Mouse (Mus musculus): ENCODE measurements around the gene Cdc42ep4. TPM values are rescaled to one million over a fixed set of nuclear protein-coding genes. Genes with fewer than 3 reads are reported as not detected.

The Cdc42ep4 gene
- polyA plus RNA-seq, 1 experiment, result 13.3 TPM

DNA sequence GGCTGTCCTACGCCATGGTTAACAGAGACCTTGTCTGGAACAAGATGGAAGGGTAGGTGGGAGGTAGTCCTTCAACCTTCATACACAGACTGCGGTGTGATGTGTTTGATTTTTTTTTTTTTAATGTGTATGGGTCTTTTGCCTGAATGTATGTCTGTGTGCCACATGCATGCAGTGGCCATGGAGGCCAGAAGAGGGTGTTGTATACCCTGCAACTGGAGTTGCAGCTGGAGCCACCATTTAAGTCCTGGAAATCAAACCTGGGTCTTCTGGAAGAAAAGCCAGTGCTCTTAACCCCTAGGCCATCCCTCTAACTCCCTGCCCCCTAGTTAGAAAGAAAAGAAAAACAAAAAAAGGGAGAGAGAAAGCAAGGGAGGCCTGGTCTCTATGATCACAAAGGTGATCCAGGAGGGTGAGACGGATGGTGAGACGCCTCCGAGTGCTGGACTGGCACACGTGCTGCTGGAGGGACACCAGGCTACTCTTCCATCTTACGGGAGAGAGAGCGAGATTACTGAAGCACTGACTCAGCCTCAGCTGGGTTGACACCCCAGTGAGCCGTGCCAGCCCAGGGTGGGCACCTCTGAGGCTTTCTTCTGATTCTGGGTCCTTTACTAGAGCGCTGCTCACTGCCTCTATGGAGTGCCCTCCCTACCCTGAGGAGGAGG, 19.6 kb downstream of the Cdc42ep4 start:
- H3K4me2 ChIP-seq (ENCODE audit: low read depth), result peak overlapping the region; percentile 72
- no peaks in the 10 kb centered on the region for H3K79me2 ChIP-seq (ENCODE audit: control insufficient read depth, insufficient read depth)
- no peaks in the 10 kb centered on the region for H3K36me3 ChIP-seq (ENCODE audit: control insufficient read depth, insufficient read depth)
- no peak for TF ChIP-seq MYOD1 (IDR thresholded peaks at IDR 0.05; ENCODE audit: control insufficient read depth in 1 of 3, insufficient read length in 2 of 3, low read depth in 2 of 3)
- TF ChIP-seq POLR2AphosphoS2 (IDR thresholded peaks at IDR 0.05; ENCODE audit: insufficient read length, low read depth), result no peak
- TF ChIP-seq CEBPB (IDR thresholded peaks at IDR 0.05; ENCODE audit: insufficient read depth, poor library complexity, severe bottlenecking), result no peak
- no peak for TF ChIP-seq TCF3 (IDR thresholded peaks at IDR 0.05; ENCODE audit: insufficient read length, low read depth)
- TF ChIP-seq E2F4 (IDR thresholded peaks at IDR 0.05; ENCODE audit: insufficient read depth), result no peak
- TF ChIP-seq USF1 (IDR thresholded peaks at IDR 0.05; ENCODE audit: low read depth), result no peak
- TF ChIP-seq SRF (IDR thresholded peaks at IDR 0.05; ENCODE audit: control insufficient read depth, insufficient read length, low read depth), result no peak
- no peak for TF ChIP-seq MAX (IDR thresholded peaks at IDR 0.05; ENCODE audit: low read depth)
- TF ChIP-seq MYOG (IDR thresholded peaks at IDR 0.05; ENCODE audit: control insufficient read depth in 1 of 3, insufficient read depth in 1 of 3, insufficient read length in 2 of 3, low read depth in 2 of 3), result no peak
- TF ChIP-seq TCF12 (IDR thresholded peaks at IDR 0.05; ENCODE audit: insufficient read depth, poor library complexity, severe bottlenecking), result no peak
- TF ChIP-seq POLR2A (IDR thresholded peaks at IDR 0.05; ENCODE audit: insufficient read length, low read depth), result no peak
- no peak for TF ChIP-seq REST (IDR thresholded peaks at IDR 0.05; ENCODE audit: insufficient read depth, insufficient read length)
- H3K27me3 ChIP-seq (ENCODE audit: control insufficient read depth, insufficient read depth, insufficient read length), result no peaks in the 10 kb centered on the region
- H3K4me3 ChIP-seq, result no peak overlapping the region
- no peak overlapping the region for H3ac ChIP-seq (ENCODE audit: control insufficient read depth, insufficient read length)

DNA sequence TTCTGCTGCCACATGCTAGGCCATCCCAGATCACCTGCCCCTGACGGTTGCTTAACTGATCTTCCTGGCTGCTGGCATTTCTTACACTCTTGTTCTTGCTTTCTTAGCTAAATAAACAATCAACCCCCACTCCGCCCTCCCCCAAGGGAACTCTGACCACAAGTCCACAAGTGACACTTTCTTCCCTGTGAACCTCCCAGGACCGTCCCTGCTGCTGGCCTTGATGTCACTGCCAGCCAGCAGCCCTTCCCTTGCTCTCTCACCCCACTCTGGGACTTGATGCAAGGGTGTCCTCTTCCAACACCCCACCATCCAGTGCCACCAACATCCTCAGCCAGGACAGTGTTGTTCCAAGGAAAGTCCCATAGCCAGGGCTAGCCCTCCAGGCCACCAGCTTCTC, 20.8 kb downstream of the Cdc42ep4 start:
- Histone ChIP-seq H3K79me2 (ENCODE audit: control insufficient read depth, insufficient read depth) (no peaks in the 10 kb centered on the region), H3ac (ENCODE audit: control insufficient read depth, insufficient read length) (no peak overlapping the region), H3K4me2 (ENCODE audit: low read depth) (no peak overlapping the region), H3K4me3 (no peak overlapping the region), H3K36me3 (ENCODE audit: control insufficient read depth, insufficient read depth) (no peaks in the 10 kb centered on the region), H3K27me3 (ENCODE audit: control insufficient read depth, insufficient read depth, insufficient read length) (no peaks in the 10 kb centered on the region)
- TF ChIP-seq POLR2AphosphoS2 (IDR thresholded peaks at IDR 0.05; ENCODE audit: insufficient read length, low read depth), result no peak
- TF ChIP-seq POLR2A (IDR thresholded peaks at IDR 0.05; ENCODE audit: insufficient read length, low read depth), result no peak
- TF ChIP-seq TCF3 (IDR thresholded peaks at IDR 0.05; ENCODE audit: insufficient read length, low read depth), result no peak
- no peak for TF ChIP-seq MAX (IDR thresholded peaks at IDR 0.05; ENCODE audit: low read depth)
- TF ChIP-seq MYOG (IDR thresholded peaks at IDR 0.05; ENCODE audit: control insufficient read depth in 1 of 3, insufficient read depth in 1 of 3, insufficient read length in 2 of 3, low read depth in 2 of 3), result no peak
- TF ChIP-seq TCF12 (IDR thresholded peaks at IDR 0.05; ENCODE audit: insufficient read depth, poor library complexity, severe bottlenecking), result no peak
- TF ChIP-seq USF1 (IDR thresholded peaks at IDR 0.05; ENCODE audit: low read depth), result no peak
- TF ChIP-seq CEBPB (IDR thresholded peaks at IDR 0.05; ENCODE audit: insufficient read depth, poor library complexity, severe bottlenecking), result no peak
- no peak for TF ChIP-seq E2F4 (IDR thresholded peaks at IDR 0.05; ENCODE audit: insufficient read depth)
- no peak for TF ChIP-seq SRF (IDR thresholded peaks at IDR 0.05; ENCODE audit: control insufficient read depth, insufficient read length, low read depth)
- no peak for TF ChIP-seq MYOD1 (IDR thresholded peaks at IDR 0.05; ENCODE audit: control insufficient read depth in 1 of 3, insufficient read length in 2 of 3, low read depth in 2 of 3)
- no peak for TF ChIP-seq REST (IDR thresholded peaks at IDR 0.05; ENCODE audit: insufficient read depth, insufficient read length)

DNA sequence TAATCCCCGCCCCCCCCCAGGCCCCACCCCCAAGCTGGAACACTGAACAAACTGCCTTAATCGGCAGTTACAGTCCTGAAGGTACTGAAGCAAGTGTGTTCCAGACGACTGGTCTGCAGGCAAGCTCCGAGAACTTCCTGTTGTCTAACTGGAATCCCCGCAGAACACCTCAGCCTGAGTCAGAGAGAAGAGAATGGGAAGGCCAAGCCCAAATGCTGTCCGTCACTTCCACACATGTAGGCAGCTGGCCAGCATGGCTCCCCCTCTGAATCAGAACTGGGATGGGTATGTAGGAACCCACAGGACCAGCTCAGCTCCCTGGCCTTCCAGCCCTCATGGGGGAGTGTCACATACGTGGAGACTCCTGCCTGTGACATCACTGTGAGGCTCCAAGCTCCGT, 21.8 kb downstream of the Cdc42ep4 start:
- no peaks in the 10 kb centered on the region for H3K79me2 ChIP-seq (ENCODE audit: control insufficient read depth, insufficient read depth)
- peak overlapping the region; percentile 64 for H3K4me2 ChIP-seq (ENCODE audit: low read depth)
- no peak overlapping the region for H3ac ChIP-seq (ENCODE audit: control insufficient read depth, insufficient read length)
- H3K4me3 ChIP-seq, result no peak overlapping the region
- peak in 1 of 3 experiments; percentile 55 for TF ChIP-seq MYOD1 (IDR thresholded peaks at IDR 0.05; ENCODE audit: control insufficient read depth in 1 of 3, insufficient read length in 2 of 3, low read depth in 2 of 3)
- no peak for TF ChIP-seq SRF (IDR thresholded peaks at IDR 0.05; ENCODE audit: control insufficient read depth, insufficient read length, low read depth)
- no peaks in the 10 kb centered on the region for H3K27me3 ChIP-seq (ENCODE audit: control insufficient read depth, insufficient read depth, insufficient read length)
- H3K36me3 ChIP-seq (ENCODE audit: control insufficient read depth, insufficient read depth), result no peaks in the 10 kb centered on the region

DNA sequence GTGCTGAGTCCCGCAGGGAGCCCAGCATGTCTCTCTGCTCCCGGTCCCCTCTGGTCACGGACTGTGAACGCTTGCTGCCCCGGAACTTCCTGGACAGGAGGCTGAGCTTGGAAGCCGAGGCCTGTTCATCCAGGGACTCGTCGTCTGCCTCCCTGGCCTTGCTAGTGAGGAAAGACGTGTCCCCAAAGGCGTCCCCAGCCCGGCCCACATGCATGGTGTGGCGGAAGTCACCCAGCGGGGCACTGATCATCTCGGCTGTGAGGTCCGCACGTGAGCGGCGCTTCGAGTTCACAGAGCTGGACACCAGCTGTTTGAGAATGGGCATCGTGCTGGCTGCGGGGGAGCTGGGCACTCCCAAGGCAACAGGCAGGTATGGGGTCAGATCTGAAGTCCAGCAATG, 22.4 kb downstream of the Cdc42ep4 start:
- no peaks in the 10 kb centered on the region for H3K27me3 ChIP-seq (ENCODE audit: control insufficient read depth, insufficient read depth, insufficient read length)
- TF ChIP-seq USF1 (IDR thresholded peaks at IDR 0.05; ENCODE audit: low read depth), result no peak
- peak overlapping the region; percentile 51 for H3K4me2 ChIP-seq (ENCODE audit: low read depth)
- no peak overlapping the region for H3K4me3 ChIP-seq
- H3K79me2 ChIP-seq (ENCODE audit: control insufficient read depth, insufficient read depth), result no peaks in the 10 kb centered on the region
- H3ac ChIP-seq (ENCODE audit: control insufficient read depth, insufficient read length), result no peak overlapping the region
- no peaks in the 10 kb centered on the region for H3K36me3 ChIP-seq (ENCODE audit: control insufficient read depth, insufficient read depth)

DNA sequence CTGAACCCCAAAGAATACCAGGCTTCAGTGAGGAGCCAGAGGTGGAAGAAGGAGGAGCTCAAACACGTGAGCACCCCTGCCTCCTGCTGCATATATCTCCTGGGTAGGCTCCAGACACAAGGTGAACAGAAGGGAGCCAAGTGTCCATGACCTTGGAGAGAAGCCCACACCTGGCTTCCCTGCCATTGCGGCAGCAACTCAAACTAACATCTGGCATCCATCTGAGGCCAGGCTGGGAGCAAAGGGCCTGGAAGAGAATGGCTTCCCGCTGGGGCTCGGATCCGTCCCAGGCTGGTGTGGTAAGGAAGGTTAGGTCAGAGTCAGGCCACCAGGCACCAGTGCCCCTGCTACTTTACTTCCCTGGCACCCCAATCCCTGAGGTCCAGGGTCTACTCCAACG, 23.7 kb downstream of the Cdc42ep4 start:
- TF ChIP-seq MYOG (IDR thresholded peaks at IDR 0.05; ENCODE audit: control insufficient read depth in 1 of 3, insufficient read depth in 1 of 3, insufficient read length in 2 of 3, low read depth in 2 of 3), result no peak
- TF ChIP-seq POLR2A (IDR thresholded peaks at IDR 0.05; ENCODE audit: insufficient read length, low read depth), result no peak
- no peak for TF ChIP-seq CEBPB (IDR thresholded peaks at IDR 0.05; ENCODE audit: insufficient read depth, poor library complexity, severe bottlenecking)
- TF ChIP-seq MYOD1 (IDR thresholded peaks at IDR 0.05; ENCODE audit: control insufficient read depth in 1 of 3, insufficient read length in 2 of 3, low read depth in 2 of 3), result no peak
- no peak for TF ChIP-seq MAX (IDR thresholded peaks at IDR 0.05; ENCODE audit: low read depth)
- TF ChIP-seq E2F4 (IDR thresholded peaks at IDR 0.05; ENCODE audit: insufficient read depth), result no peak
- TF ChIP-seq REST (IDR thresholded peaks at IDR 0.05; ENCODE audit: insufficient read depth, insufficient read length), result no peak
- no peak for TF ChIP-seq SRF (IDR thresholded peaks at IDR 0.05; ENCODE audit: control insufficient read depth, insufficient read length, low read depth)
- no peak for TF ChIP-seq TCF3 (IDR thresholded peaks at IDR 0.05; ENCODE audit: insufficient read length, low read depth)
- no peak for TF ChIP-seq POLR2AphosphoS2 (IDR thresholded peaks at IDR 0.05; ENCODE audit: insufficient read length, low read depth)
- no peak for TF ChIP-seq TCF12 (IDR thresholded peaks at IDR 0.05; ENCODE audit: insufficient read depth, poor library complexity, severe bottlenecking)
- TF ChIP-seq USF1 (IDR thresholded peaks at IDR 0.05; ENCODE audit: low read depth), result no peak
- no peaks in the 10 kb centered on the region for H3K36me3 ChIP-seq (ENCODE audit: control insufficient read depth, insufficient read depth)

More for the DNA sequence above, 23.7 kb downstream of the Cdc42ep4 start:
- H3K79me2 ChIP-seq (ENCODE audit: control insufficient read depth, insufficient read depth), result no peaks in the 10 kb centered on the region
- no peak overlapping the region for H3K4me3 ChIP-seq
- H3ac ChIP-seq (ENCODE audit: control insufficient read depth, insufficient read length), result no peak overlapping the region
- H3K27me3 ChIP-seq (ENCODE audit: control insufficient read depth, insufficient read depth, insufficient read length), result no peaks in the 10 kb centered on the region
- H3K4me2 ChIP-seq (ENCODE audit: low read depth), result no peak overlapping the region

All from myocyte (in vitro differentiated cells).